Mouse (Mus musculus): ENCODE data around the gene Ppp1r13b.

Gene Ppp1r13b

GRCm38 (mm10) chr12:111878213-111878612, 29.7 kb downstream of the Ppp1r13b start:
- DNase-seq, result peak; percentile 79 to 93

GRCm38 (mm10) chr12:111875499-111875898, 32.4 kb downstream of the Ppp1r13b start:
- DNase-seq, result no peak

- DNase-seq, result no peak
Measured at GRCm38 (mm10) chr12:111874601-111875140, 33.2 kb downstream of the Ppp1r13b start.

DNA sequence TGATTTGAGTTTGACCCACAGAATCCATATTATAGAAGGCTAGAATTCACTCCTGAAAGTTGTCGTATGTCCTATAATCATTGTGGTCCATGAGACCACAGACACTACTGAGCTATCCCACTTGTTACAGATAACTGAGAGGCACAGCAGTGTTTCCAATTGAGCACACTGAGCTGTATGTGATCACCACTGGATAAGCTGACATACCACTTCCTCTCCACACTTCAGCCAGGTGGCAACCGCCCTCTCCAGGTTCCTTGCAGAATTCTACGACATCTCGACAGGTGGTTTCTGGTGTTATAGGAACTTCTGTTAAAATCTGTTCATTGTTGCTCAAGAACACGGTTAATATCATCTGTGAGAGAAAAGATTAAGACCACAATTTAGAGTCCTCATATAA, 35.8 kb downstream of the Ppp1r13b start:
- DNase-seq, result no peak

DNA sequence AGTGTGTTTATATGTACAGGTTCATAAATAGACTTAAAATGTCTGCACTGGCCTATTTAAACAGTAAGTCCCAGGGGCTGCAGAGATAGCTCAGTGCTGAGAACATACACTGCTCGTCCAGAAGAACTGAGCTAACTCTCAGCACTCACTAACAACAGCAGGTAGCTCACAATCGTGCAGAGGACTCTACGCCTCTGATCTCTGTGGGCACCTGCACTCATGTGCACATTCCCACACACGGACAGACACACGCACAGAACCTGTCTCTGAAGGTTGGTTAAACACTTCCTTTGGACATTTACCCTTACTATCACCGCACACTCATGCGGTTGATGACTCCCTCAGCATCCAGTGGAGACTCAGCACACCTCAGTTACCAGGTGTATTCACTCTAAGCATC, 37.1 kb downstream of the Ppp1r13b start:
- no peak for DNase-seq

GRCm38 (mm10) chr12:111869806-111870205, 38.1 kb downstream of the Ppp1r13b start:
- no peak for DNase-seq

DNA sequence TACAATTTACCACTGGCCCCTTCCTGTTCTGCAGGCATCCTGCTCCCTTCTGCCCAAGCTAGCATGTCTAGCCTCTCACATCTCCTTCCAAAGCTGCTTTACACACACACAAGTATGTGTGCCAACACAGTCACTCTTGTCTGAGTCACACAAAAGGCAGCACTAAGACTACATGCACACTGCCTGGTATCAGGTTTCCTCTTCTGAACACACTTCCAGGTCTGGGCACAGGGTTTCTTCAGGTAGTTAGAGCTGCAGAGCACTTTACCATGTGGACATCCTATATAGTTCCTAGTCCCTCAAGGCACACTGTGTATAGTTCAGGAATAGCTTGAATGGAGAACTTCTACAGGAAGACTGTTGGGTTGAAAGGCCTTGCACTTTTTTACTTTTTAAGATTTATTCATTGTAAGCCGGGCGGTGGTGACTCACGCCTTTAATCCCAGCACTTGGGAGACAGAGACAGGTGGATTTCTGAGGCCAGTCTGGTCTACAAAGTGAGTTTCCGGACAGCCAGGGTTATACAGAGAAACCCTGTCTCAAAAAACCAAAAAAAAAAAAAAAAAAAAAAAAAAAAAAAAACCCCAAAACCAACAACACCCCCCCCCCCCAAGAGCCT, 43.6 kb downstream of the Ppp1r13b start:
- DNase-seq, result no peak

- no peak for DNase-seq
Measured at GRCm38 (mm10) chr12:111855448-111855847, 52.5 kb downstream of the Ppp1r13b start.

DNA sequence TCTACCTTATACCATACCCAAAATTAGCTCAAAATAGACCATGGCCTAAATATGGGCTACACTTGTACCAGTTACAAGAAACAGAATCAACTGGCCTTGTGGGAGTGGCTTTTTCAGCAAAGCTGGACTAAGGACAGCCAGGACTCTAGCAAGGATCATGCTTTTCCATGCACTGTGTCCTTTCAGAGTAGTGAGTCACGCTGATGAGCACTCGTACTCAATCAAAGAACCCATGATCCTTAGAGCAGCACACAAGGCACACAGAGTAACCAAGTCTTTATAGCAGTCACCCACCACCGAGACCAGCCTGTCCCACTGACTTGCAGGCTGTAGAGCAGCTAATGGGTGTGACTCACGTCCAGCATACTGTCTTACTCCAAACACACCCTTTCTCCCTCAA, 54.4 kb downstream of the Ppp1r13b start:
- DNase-seq, result no peak

DNA sequence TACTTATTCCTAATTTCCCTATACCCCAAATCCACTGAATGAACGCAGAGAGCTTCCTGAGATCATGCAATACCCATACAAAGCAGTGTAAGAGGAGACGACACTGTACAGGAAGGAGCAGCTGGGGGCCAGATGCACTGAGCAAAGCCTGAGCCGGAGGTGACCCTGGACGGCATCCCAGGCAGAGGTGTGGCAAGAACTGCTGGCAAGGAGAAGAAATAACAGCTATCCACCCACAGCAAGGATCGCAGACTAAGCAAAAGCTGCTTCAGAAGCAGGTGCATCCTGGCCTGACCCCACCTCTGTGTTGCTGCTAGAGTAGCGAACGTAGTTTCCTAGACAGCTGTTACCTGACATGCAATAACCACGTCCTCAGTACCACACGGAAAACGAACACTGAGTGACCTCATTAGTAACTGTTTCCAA, 54.9 kb downstream of the Ppp1r13b start:
- DNase-seq, result no peak

DNA sequence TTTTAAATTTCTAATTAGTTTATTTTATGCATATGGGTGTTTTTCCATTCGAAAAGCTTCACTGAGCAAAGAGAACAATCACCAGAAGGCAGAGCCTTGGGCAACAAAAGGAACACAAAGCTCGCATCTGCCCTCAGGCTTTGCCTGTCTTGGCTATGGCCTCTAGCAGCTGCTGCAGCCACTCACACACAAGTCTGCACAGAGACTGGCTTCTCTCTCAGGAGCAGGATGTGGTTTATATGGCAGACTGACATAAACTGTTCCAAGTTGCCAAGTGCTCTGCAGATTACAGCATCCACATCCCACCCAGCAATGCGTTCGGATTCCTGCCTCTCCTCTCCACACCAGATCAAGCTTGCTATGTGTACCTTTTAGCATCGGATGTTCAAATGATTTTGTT, 56.2 kb downstream of the Ppp1r13b start:
- no peak for DNase-seq

DNA sequence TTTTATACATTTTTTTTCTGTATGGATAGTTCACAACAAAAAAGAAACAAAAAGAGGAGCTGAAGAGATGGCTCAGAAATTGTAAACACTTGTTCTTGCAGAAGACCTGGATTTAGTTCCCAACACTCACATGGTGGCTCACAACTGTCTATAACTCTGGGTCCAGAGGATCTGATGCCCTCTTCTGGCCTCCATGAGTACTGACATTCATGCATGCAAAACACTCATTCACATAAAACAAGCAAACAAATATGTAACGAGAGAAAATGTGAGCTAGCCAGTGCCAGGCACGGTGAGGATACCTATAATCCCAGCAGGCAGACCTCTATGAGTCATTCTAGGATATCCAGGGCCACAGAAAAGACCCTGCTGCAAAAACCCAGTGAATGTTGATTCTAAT, 56.7 kb downstream of the Ppp1r13b start:
- no peak for DNase-seq

GRCm38 (mm10) chr12:111848300-111848798, 59.6 kb downstream of the Ppp1r13b start:
- DNase-seq, result peak; percentile 52 to 64

GRCm38 (mm10) chr12:111846815-111847214, 61.1 kb downstream of the Ppp1r13b start:
- no peak for DNase-seq

DNA sequence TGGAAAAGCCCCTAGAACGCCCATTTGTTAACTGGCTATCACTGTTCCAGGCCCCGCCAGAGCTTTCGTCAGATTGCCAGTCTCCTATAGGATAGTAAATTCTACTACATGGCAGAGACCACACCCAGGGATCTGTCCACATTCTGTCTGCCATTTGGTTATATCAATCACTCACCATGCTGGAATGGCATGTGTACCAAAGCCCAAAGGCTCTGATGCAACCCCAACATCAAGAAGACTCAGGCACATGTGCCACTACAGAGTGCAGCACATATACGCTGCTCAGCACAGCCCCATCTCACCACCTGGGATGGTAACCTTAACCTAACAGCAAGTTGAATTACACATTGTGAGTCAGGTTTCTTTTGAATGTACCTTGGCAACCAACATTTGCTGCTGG, 62.0 kb downstream of the Ppp1r13b start:
- no peak for DNase-seq

DNA sequence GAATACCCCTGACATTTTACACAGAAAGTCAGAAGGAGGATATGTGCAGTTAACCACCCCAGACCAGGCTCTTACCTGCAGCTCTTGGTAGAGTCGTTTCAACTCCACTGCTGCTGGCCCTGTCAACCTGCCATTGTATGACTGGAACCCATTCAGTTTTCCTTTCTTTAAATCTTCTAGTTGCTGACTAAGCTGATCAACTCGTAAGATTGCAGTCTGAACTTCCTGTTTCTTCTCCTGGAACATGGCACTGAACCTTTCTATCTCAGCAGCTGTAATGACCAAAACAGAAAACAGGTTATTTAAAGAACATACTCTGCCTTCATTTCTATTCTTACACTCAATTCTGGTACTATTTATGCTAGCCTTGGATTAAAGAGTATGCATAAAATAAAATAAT, 64.4 kb downstream of the Ppp1r13b start:
- no peak for DNase-seq

DNA sequence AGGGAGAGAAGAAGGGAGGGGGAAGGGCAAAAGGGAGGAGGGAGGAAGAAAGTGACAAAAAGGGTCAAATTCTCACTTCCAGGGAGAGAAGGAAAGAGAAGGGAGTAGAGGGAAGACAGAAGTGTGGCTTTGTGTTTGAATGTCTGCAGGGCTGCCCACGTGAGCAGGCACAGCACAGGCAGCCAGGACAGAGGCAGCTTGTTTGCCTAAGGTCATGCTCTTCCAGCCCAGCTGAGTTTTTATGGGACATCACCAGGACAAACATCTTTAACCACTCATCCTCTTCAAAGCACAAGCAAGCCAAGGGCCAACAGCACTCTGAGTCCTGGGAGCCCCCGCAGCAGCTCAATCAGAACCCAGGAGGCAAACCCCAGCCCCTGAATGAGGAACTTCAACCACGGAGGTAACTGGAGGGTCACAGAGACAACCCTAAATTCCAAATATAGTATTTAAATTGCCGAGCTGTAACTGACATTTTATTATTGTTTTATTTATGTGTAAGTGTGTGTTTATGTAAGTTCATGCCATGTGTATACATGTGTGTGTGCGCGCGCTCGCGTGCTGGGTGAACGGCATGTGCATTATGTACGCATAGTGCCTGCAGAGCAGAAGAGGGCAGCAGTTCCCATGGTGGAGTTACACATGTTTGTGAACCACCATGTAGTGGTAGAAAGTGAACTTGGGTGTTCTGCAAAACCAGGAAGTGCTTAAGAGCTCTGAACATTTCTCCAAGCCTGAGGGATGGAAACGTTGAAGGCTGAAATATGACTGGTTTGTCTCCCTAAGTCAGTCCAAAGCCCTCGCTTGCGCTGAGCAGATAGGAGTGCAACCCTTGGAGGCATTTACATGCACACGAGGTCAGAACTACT, 65.1 kb downstream of the Ppp1r13b start:
- DNase-seq, result no peak

DNA sequence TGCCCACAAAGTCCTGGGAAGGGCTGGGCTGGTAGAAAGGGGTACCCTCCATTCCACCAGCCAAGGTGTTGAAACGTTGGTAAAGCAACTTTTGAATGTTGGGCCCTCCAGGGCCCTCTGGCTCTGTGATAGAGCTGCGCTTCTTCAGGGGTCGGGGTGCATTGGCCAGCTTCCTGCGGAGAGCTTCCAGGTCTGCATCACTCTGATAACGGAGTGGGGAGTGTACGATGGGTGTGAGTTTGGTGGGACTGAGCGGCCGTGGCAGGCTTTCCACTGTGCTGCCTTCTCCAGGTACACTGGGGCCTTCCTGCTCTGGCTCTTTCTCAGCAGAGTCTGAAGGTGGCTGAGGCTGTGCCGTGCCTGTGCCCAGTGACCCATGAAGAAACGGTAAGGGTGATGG, 74.5 kb downstream of the Ppp1r13b start:
- DNase-seq, result no peak

DNA sequence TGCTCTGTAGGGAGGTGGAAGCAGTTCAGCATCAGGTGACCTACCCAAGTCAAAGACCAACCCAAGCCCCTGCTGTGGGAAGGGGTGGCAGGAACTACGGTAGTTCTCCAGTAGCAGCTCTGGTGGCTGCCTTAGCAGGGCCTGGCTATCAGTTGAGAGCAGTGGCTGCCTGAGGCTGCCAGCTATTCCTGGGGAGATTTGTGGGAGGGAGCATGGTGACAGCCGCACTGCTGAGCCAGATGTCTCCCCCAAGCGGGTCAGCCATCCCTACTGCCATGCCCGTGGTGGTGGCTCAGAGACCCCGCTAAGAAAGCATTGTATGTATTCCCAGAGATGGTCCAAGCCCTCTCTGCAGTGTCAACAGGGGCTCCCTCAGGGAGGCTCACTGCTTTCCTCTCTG, 75.3 kb downstream of the Ppp1r13b start:
- no peak for DNase-seq

DNA sequence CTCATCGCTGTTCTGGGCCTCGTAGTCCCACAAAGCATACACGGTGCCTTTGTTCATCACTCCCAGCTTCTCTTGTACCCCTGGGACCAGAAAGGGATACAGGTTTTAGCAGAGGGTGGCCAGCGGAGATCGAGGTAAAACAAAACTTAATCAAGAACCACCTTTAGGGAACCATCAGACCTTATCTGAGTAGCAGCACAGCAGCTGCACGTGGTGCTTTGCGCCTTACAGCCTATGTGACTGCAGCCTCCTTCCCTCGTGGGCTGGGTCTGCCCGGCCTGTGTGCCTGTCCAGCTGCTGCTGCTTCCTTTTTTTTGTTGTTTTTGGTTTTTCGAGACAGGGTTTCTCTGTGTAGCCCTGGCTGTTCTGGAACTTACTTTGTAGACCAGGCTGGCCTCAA, 77.5 kb downstream of the Ppp1r13b start:
- no peak for DNase-seq

DNA sequence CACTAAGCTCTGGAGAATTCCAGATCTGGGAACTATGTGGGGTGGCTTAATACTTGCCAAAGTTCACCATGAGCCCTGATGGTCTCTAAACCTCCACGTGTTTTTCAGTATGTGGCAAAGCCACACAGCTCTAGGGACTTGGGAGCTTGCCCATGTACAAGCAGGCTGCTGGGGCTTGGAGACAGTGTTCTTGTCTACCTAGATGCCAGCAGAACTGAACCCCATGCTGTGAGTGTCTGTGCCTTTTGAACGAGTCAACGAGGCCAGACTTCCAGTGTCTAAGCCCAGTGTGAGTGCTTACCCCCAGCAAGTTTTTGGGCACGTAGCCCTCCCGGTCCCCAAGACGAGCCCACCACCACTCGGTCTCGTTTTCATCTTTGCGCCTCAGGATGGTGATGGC, 78.0 kb downstream of the Ppp1r13b start:
- peak; percentile 60 to 76 for DNase-seq

DNA sequence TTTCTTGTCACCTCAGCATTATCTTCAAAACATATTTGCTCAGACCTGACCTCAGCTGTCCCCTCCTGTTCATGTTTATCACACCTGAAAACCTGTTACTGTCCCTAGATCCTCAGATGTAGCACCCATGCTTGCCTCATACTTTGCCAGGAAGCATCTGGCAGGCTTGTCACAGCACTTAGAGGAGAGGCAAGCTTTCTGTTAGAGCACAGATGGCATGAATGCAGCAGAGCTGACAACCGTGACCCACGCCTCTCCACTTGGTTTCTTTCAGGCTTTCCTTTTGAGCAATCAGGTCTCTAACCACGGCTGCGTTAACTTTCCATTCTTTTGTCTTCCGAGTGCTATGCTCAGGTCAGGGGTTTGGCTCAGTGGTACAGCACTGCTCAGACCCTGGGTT, 78.5 kb downstream of the Ppp1r13b start:
- DNase-seq, result no peak

DNA sequence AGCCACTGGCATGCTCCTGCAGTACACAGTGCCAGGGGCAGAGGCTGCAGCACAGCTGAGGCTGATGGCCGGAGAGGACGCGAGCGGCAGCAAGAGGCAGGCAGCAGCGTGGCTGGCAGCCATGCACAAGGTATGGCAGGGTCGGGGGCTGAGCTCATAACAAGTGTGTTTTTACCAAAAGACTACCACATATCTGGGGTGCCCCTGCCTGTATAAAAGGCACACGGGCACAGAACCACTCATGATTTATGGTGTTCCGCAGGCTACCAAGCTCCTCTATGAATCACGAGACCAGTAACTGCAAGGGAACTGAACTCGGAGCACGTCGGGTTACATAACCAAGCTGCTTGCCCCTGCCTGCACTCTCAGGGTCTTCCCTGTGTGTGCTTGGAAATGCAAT, 80.4 kb downstream of the Ppp1r13b start:
- no peak for DNase-seq

DNA sequence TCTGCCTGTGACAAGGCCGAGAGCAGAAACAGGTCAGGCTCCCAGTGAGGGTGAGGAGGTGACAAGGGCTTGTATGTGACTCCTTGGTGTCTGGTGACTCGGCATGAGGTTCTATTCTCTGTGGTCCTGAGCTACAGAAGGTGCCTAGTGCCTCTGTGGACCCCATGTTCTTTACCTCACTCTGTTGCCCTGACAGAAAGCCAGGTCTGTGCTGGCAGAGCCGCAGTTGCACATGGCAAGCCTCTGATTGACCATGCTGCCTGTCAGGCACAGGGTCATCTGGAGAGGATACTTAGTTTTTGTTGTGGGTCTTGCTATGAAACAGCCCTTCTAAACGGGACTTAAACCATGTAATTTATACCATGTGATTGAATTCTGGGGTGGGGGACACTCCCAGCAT, 86.0 kb downstream of the Ppp1r13b start:
- peak in 1 of 2 experiments; percentile 60 for DNase-seq

All from cerebellum, postnatal 25 days (tissue).